Mouse (Mus musculus) testis, adult 2 months (tissue): ENCODE measurements around the gene Napsa. TPM values are rescaled to one million over a fixed set of nuclear protein-coding genes. Genes with fewer than 3 reads are reported as not detected.

Experiments
- H3K27ac ChIP-seq: fragments of 200-500 bp; 2 replicates; pipeline ENCODE4 v1.5.1; 2012; ENCODE audit warnings: low read depth, low read length; ENCODE audit not compliant: control insufficient read depth, insufficient read depth
- H3K27me3 ChIP-seq: fragments of 200-500 bp; 2 replicates; pipeline ENCODE4 v1.6.1; 2012; ENCODE audit warnings: mild to moderate bottlenecking, low read length, moderate library complexity; ENCODE audit not compliant: control insufficient read depth, insufficient read depth
- H3K36me3 ChIP-seq: fragments of 200-500 bp; 2 replicates; pipeline ENCODE4 v1.6.1; 2012; ENCODE audit warnings: mild to moderate bottlenecking, low read length; ENCODE audit not compliant: control insufficient read depth, insufficient read depth
- H3K4me1 ChIP-seq: fragments of 200-500 bp; 2 replicates; pipeline ENCODE4 v1.6.1; 2012; ENCODE audit warnings: low read length; ENCODE audit not compliant: control insufficient read depth, insufficient read depth
- H3K4me3 ChIP-seq: fragments of 200-500 bp; 2 replicates; pipeline ENCODE4 v1.5.1; 2012; ENCODE audit warnings: low read depth, mild to moderate bottlenecking, low read length, moderate library complexity, mixed read lengths; ENCODE audit not compliant: control insufficient read depth
- CTCF ChIP-seq: fragments of 200-500 bp; IDR thresholded peaks from 2 replicates; pipeline ENCODE4 v1.5.1; 2012; ENCODE audit warnings: low read depth, mild to moderate bottlenecking, inconsistent platforms, low read length, moderate library complexity; ENCODE audit not compliant: control insufficient read depth, insufficient read depth, insufficient replicate concordance
- POLR2A ChIP-seq: fragments of 200-500 bp; IDR thresholded peaks from 2 replicates; pipeline ENCODE4 v1.6.1; 2012; ENCODE audit warnings: low read depth, mild to moderate bottlenecking, inconsistent platforms, low read length, moderate library complexity; ENCODE audit not compliant: control insufficient read depth
- polyA plus RNA-seq: library from polyadenylated mRNA; depleted of rRNA; stranded (reverse); fragments of >200 nt; gene quantifications from 2 replicates; pipeline ENCODE4 v1.2.3, GENCODE M21; 2012

The Napsa gene
- polyA plus RNA-seq, 1 experiment: 0.67 TPM

DNA sequence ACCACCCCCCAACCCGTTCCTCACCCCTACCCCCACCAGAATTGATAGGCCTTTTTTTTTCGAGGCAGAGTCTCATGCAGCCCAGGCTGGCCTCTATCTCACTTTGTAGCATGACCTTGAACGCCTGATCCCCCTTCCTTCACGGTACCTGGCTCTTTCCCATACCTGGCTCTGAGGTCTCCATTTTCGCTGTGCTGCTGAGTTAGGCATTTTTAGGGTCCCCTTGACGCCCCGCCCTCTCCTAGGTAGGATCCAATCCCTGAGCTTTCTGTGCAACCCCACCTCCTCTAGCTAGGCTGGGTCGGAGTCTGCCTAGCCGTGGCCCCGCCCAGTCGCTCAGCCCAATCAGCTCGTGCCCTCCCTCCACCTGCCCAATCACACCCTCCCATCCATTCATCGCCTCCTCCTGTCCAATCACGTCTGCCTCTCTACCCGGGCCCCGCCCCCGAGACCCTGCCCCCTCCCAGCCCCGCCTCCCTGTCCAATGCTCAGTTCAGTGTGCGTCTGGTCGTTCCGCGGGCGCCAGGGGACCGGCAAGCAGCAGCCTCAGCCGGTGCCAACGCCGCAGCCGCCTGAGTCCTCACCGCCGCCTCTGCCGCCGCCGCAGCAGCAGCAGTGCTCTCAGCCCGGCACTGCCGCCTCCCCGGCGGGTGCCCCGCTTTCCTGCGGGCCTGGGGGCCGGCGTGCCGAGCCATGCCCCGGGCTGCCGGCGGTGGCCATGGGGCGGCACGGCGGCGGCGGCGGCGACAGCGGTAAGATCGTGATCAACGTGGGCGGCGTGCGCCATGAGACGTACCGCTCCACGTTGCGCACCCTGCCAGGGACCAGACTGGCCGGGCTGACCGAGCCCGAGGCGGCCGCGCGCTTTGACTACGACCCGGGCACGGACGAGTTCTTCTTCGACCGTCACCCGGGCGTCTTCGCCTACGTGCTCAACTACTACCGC lies 18.5 kb downstream of the Napsa start, which contains the start of gene Kcnc3:
TSS of gene Kcnc3 (plus strand) at position 263 of the 946 bp plus-strand sequence.
- no peaks in the 10 kb centered on the region for H3K36me3 ChIP-seq
- H3K27me3 ChIP-seq: peaks cover 9% of the 10 kb centered on the region
- H3K4me3 ChIP-seq: peak within 1 kb of the TSS; percentile 70
- H3K4me1 ChIP-seq: peaks cover 55% of the 10 kb centered on the region
- TF ChIP-seq CTCF (no peak), POLR2A (no peak)
- H3K27ac ChIP-seq: no peak within 1 kb of the TSS

DNA sequence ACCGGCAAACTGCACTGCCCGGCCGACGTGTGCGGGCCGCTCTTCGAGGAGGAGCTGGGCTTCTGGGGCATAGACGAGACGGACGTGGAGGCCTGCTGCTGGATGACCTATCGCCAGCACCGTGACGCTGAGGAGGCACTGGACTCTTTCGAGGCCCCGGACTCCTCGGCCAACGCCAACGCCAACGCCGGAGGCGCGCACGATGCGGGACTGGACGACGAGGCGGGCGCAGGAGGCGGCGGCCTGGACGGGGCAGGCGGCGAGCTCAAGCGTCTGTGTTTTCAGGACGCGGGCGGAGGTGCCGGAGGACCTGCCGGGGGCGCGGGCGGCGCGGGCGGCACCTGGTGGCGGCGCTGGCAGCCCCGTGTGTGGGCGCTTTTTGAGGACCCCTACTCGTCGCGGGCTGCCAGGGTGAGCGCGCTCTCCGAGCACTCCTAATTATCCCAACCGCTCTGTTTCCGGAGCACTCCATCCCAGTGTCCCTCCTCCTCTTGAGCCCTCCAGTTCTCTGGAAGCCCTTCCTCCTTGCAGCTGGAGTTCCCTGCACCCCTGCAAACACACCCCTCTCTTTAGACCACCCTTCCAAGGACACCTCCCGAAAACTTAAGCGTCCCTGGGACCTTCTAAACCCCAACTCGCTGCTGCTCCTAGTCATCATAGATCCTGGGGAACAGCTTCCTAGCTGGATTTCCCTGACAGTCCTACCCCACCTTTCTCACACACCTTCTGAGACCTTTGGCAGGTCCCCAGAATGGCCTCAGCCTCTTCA lies 19.4 kb downstream of the Napsa start:
- peak overlapping the region; percentile 70 for H3K4me3 ChIP-seq
- H3K27ac ChIP-seq: no peak overlapping the region
- TF ChIP-seq POLR2A (no peak), CTCF (no peak)
- no peaks in the 10 kb centered on the region for H3K36me3 ChIP-seq
- peaks cover 9% of the 10 kb centered on the region for H3K27me3 ChIP-seq
- peaks cover 51% of the 10 kb centered on the region for H3K4me1 ChIP-seq

DNA sequence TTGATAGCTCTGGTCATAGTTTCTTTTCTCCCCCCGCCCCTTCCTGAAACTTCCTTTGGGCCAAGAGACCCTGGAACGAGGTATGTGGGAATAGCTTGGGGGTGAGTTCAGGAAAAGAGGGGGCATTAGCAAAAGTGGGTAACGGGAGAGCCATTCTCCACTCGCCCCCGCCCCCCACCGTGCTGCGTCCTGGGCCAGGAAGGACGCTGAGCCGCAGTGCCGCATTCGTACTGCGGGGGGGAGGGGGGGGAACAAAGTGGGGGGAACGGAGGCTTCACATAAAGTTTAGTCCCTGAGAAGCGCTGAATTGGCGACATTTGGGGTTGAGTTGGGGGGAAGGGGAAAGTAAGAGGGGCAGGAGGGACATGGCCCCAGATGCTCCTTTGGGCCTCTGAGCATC lies 20.9 kb downstream of the Napsa start:
- peaks cover 6% of the 10 kb centered on the region for H3K27me3 ChIP-seq
- peaks cover 42% of the 10 kb centered on the region for H3K4me1 ChIP-seq
- no peaks in the 10 kb centered on the region for H3K36me3 ChIP-seq
- H3K27ac ChIP-seq: no peak overlapping the region
- TF ChIP-seq CTCF (no peak), POLR2A (no peak)
- H3K4me3 ChIP-seq: no peak overlapping the region

DNA sequence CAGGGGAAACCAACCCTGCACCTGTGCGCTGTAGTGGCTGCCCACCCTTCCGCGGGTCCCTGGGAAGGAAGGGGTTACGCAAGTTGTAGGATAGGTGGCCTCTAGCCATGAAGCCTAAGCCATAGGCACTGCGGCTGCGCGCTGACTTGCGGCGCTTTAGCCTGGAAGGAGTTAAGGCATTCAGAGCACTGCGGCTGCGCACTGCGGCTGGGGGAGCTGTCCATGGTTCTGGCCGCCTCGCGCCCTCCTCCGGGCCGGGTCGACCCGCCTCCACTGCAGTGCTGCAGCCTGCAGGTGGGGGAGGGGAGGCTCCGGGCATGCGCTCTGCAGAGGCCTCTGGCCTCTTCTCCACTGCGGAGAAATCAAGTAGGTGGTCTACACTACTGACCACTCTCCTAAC lies 21.6 kb downstream of the Napsa start:
- Histone ChIP-seq H3K27me3 (peaks cover 2% of the 10 kb centered on the region), H3K27ac (no peak overlapping the region), H3K4me1 (peaks cover 37% of the 10 kb centered on the region)

DNA sequence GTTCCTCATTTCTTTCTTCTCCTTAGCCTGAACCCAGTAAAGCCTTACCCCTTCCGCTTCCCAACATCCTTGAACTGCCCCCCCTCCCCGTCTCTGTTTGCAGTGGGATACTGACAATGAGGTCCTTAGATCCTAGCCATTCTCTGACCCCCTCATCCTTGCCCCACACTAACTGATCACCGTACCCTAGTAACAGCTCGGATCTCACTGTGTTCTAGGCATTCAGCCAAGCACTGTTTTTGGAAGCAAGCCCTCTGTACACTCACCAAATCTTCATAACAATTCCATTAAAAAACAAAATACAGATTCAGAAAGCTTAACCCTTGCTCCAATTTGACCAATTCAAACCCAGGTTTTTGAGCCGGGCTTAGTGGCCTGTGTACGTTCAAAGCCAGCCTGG lies 22.1 kb downstream of the Napsa start:
- H3K4me3 ChIP-seq: no peak overlapping the region
- no peaks in the 10 kb centered on the region for H3K36me3 ChIP-seq
- no peaks in the 10 kb centered on the region; the same call in none of the 2 replicates for H3K27me3 ChIP-seq
- H3K27ac ChIP-seq: no peak overlapping the region
- TF ChIP-seq POLR2A: no peak
- no peak for TF ChIP-seq CTCF
- H3K4me1 ChIP-seq: peaks cover 32% of the 10 kb centered on the region

More for the DNA sequence above, 21.6 kb downstream of the Napsa start:
- TF ChIP-seq CTCF: no peak
- TF ChIP-seq POLR2A: no peak
- Histone ChIP-seq H3K4me3 (no peak overlapping the region), H3K36me3 (no peaks in the 10 kb centered on the region)

DNA sequence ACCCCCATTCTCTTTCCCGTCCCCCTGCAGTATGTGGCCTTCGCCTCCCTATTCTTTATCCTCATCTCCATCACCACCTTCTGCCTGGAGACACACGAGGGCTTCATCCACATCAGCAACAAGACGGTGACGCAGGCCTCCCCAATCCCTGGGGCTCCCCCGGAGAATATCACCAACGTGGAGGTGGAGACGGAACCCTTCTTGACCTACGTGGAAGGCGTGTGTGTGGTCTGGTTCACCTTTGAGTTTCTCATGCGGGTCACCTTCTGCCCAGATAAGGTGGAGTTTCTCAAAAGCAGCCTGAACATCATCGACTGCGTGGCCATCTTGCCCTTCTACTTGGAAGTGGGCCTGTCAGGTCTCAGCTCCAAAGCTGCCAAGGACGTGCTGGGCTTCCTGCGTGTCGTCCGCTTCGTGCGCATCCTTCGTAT lies 23.0 kb downstream of the Napsa start:
- Histone ChIP-seq H3K4me1 (peaks cover 26% of the 10 kb centered on the region), H3K36me3 (no peaks in the 10 kb centered on the region), H3K4me3 (no peak overlapping the region), H3K27me3 (no peaks in the 10 kb centered on the region; the same call in none of the 2 replicates), H3K27ac (no peak overlapping the region)
- TF ChIP-seq POLR2A: no peak
- no peak for TF ChIP-seq CTCF

DNA sequence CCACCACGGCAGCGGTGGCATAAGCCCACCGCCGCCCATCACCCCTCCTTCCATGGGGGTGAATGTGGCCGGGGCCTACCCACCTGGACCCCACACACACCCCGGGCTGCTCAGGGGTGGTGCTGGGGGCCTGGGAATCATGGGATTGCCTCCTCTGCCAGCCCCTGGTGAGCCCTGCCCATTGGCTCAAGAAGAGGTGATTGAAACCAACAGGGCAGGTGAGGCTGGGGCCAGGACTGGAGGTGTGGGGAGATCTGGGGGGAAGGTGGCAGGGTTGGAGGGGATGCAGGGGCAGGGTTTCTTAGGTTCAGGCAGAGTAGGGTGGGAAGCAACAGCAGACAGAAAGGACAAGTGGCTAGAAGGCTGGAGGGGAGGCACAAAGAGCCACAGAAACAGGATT lies 23.9 kb downstream of the Napsa start:
- Histone ChIP-seq H3K36me3 (no peaks in the 10 kb centered on the region), H3K4me3 (no peak overlapping the region), H3K27ac (no peak overlapping the region), H3K4me1 (peaks cover 20% of the 10 kb centered on the region), H3K27me3 (no peaks in the 10 kb centered on the region; the same call in 1 of the 2 replicates)
- TF ChIP-seq POLR2A (no peak), CTCF (no peak)
